Mouse (Mus musculus) skeletal muscle tissue, adult 2 months (tissue): ENCODE measurements around the gene Fbxw21.
A peak's percentile ranks its signal among the peaks of the same experiment; 100 is the strongest.
"Not testable (repeated sequence)": the region's sequence is repeated elsewhere in the genome, so short reads cannot be mapped to it uniquely, and the experiment has no call there.

Source experiments
- DNase-seq: peaks from one replicate; pipeline ENCODE4 v3.0.0-alpha.2; 2012; ENCODE audit warnings: low read depth, low spot score

Gene Fbxw21

GRCm38 (mm10) chr9:109161941-109162340 is at the start of gene Fbxw21:
TSS of gene Fbxw21 (minus strand) at chr9:109162041.
- DNase-seq: no peak

GRCm38 (mm10) chr9:109201347-109201746 is 39.5 kb upstream of the Fbxw21 start:
- DNase-seq: not testable (repeated sequence)

- DNase-seq: no peak
Measured at GRCm38 (mm10) chr9:109200349-109200748, 38.5 kb upstream of the Fbxw21 start.

- DNase-seq: no peak
Measured at GRCm38 (mm10) chr9:109199353-109199752, 37.5 kb upstream of the Fbxw21 start.

GRCm38 (mm10) chr9:109195875-109196274 is 34.0 kb upstream of the Fbxw21 start, which contains the start of gene Fbxw13:
TSS of gene Fbxw13 (minus strand) at chr9:109195975.
- DNase-seq: not testable (repeated sequence)

GRCm38 (mm10) chr9:109177208-109177607 is 15.4 kb upstream of the Fbxw21 start:
- no peak for DNase-seq

- no peak for DNase-seq
Measured at GRCm38 (mm10) chr9:109176301-109176700, 14.5 kb upstream of the Fbxw21 start.

GRCm38 (mm10) chr9:109167316-109167715 is 5.5 kb upstream of the Fbxw21 start:
- no peak for DNase-seq

GRCm38 (mm10) chr9:109140414-109140813 is 21.4 kb downstream of the Fbxw21 start:
- not testable (repeated sequence) for DNase-seq

- DNase-seq: no peak
Measured at GRCm38 (mm10) chr9:109130076-109130475, 31.8 kb downstream of the Fbxw21 start.

GRCm38 (mm10) chr9:109128211-109128610 is 33.6 kb downstream of the Fbxw21 start:
- no peak for DNase-seq

- DNase-seq: no peak
Measured at GRCm38 (mm10) chr9:109127076-109127475, 34.8 kb downstream of the Fbxw21 start.

- no peak for DNase-seq
Measured at GRCm38 (mm10) chr9:109125481-109125880, 36.4 kb downstream of the Fbxw21 start.

- no peak for DNase-seq
Measured at GRCm38 (mm10) chr9:109125043-109125442, 36.8 kb downstream of the Fbxw21 start.

GRCm38 (mm10) chr9:109124164-109124563 is 37.7 kb downstream of the Fbxw21 start:
- no peak for DNase-seq

GRCm38 (mm10) chr9:109123266-109123665 is 38.6 kb downstream of the Fbxw21 start:
- DNase-seq: no peak

GRCm38 (mm10) chr9:109122553-109123085 is 39.2 kb downstream of the Fbxw21 start:
- DNase-seq: no peak

GRCm38 (mm10) chr9:109120956-109121355 is 40.9 kb downstream of the Fbxw21 start:
- DNase-seq: no peak

GRCm38 (mm10) chr9:109119571-109119970 is 42.3 kb downstream of the Fbxw21 start:
- DNase-seq: no peak

GRCm38 (mm10) chr9:109118106-109118505 is 43.7 kb downstream of the Fbxw21 start:
- DNase-seq: peak; percentile 43

- no peak for DNase-seq
Measured at GRCm38 (mm10) chr9:109116205-109116604, 45.6 kb downstream of the Fbxw21 start.

GRCm38 (mm10) chr9:109114871-109115270 is 47.0 kb downstream of the Fbxw21 start:
- no peak for DNase-seq

GRCm38 (mm10) chr9:109114276-109114675 is 47.6 kb downstream of the Fbxw21 start:
- DNase-seq: no peak

GRCm38 (mm10) chr9:109113331-109113730 is 48.5 kb downstream of the Fbxw21 start:
- no peak for DNase-seq
